Mouse (Mus musculus) natural killer cell, adult 2 months (primary cell): Measurements from ENCODE around the gene Cela3a.
"Not testable (repeated sequence)": the region's sequence is repeated elsewhere in the genome, so short reads cannot be mapped to it uniquely, and the experiment has no call there.

Source experiments
- DNase-seq, 2 experiments: peaks; one replicate each; pipeline ENCODE4 v3.0.0; 2022; ENCODE audit warnings: low spot score in 2 of 2

Gene Cela3a

DNA sequence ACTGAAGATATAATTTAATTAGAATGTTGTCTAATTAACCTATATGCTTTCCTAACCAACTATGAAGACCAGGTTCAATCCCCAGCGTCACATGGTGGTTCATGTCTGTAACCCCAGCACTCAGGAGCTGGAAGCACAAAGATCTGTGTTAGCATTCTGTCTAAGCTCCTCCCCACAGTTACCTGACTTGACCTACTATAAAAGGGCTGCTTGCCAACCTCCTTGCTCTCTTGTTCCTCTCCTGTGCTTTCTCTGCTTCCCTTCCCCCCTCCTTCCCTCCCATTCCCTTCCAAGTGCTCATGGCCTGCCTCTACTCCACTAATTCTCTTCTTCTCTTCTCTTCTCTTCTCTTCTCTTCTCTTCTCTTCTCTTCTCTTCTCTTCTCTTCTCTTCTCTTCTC is 5.3 kb upstream of the Cela3a start:
- DNase-seq = no peak

DNA sequence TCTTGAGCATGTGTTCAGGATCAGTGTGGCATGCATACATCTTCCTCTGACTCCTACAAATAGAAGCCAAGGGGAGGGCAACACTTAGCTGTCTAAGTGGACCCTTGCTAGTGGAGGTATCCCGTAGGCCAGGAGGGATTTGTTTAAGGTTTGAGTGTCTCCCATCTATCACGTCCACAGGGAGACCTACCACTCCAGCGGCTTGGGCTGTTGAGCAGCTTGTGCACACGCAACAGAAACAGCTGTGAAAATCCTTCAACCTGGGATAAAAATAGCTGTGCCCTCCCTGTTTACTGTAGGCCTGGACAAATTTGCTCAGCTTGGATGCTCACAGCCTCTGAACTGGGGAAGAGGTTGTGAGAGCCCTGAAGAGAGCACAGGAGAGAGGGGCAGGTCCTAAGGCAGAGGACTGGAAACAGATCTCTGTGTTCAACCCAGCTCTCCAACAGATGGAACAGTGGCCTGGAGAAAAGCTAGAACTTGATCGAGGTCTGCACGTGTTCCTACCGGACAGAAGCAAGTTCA is 2.7 kb upstream of the Cela3a start:
- DNase-seq = not testable (repeated sequence)

DNA sequence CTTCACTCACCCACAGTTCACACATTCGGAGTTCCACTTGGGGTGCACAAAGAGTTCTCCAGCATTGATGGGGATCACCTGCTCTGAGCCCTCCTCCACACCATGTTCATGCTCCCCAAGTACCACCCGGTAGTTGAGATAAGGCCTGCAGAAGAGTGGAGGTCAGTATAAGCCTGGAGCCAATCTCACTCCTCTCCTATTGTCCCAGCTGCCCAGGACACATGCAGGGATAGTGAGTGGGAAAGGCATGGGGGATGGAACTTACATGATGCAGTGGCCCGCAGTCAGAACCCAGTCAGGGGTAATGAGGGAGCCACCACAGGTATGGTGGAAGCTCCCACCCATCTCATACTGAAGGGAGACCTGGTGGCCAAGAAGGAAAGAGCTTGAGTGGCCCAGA is 4.0 kb downstream of the Cela3a start:
- DNase-seq = no peak

DNA sequence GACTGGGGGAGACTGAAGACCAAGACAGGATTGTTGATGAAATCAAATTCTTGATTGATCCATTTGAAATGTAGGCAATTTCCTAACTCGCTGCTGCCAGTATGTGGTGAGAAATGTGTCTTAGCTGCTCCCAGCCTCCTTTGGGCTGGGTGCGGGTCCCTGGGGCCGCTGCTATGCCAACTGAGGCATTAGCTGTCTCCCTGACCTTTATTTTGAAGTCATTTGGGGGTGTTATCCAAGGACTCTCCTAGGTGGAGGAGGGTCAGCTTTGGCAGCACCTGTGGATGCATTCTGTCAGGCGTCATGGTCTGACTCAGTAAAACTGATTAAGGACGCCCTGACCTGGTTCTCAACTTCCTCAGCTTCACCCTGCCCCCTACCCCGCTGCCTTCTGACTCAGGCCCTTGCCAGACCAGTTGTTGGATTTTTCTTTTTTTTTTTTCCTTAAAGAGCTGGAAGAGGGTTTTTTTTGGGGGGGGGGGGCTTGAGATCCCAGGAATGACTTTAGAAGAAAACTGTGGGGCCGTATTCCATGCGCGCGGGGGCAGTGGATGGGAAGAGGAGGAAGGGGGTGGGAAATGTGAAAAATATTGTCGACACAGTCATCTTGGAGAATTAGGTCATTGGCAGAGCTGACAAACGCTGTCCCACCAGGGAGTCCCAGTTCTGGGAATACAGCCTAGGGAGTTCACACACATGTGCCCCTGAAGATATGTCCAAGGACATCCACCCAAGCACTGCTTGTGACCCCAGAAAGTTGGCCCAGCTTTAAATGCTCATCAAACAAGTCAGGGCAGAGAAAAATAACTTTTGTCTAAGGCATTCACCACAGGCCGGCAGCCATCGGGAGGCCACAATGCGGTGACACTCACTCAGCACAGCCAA is 12.7 kb downstream of the Cela3a start:
- DNase-seq = no peak

- no peak for DNase-seq
Observed at GRCm38 (mm10) chr4:137393378-137394135, 16.0 kb downstream of the Cela3a start.

DNA sequence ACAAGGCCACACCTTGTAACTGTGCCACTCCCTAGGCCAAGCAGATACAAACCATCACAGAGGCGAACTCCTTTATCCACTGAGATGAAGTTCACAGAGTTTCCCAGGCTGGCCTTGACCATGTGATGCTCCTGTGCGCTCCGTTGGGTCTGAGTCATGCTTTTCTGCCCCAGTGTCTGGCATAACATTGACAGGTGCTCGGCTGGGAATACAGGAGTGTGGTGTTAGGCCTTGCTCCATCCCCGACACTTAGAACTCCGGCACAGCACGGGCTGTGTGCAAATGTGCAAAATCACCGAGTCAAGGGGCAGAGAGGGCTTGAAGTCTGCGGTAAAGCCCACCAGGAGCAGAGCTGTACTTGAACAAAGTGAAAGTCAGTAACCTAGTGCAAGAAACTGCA is 16.7 kb downstream of the Cela3a start:
- DNase-seq = no peak

GRCm38 (mm10) chr4:137391287-137391686 is 18.3 kb downstream of the Cela3a start:
- DNase-seq = no peak

- DNase-seq = no peak
Observed at GRCm38 (mm10) chr4:137390196-137390595, 19.4 kb downstream of the Cela3a start.

GRCm38 (mm10) chr4:137388983-137389382 is 20.6 kb downstream of the Cela3a start:
- no peak for DNase-seq

GRCm38 (mm10) chr4:137388059-137388794 is 21.4 kb downstream of the Cela3a start:
- DNase-seq = peak; percentile 82 to 85

DNA sequence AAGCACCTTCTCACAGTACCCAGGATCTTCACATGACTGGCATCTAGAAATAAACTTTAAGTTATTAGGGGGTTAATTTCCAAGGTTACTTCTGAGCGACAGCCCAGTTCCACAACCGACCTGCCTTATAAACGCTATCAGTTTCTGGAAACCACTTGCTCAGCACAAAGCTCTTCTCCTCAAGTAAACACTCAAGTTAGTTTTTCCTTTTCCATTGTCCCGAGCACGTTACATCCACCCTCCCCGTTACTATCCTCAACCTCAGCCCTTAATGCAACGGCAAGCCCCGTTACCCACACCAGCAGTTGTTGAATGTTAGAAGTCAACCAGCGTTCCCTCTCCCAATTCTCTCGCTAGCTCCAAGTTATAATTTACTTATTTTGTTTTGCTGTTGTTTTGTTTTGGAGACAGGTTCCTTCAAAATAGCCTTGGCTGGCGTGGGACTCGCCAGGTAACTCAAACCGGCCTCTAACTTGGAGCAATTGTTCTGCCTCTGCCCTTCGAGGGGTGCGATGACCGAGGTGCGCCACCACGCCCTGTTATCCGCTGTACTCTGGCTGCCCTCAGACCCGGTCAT is 22.0 kb downstream of the Cela3a start:
- DNase-seq = no peak

GRCm38 (mm10) chr4:137380702-137381605 is 28.6 kb downstream of the Cela3a start:
- no peak for DNase-seq

GRCm38 (mm10) chr4:137379713-137380255 is 29.8 kb downstream of the Cela3a start:
- DNase-seq = no peak

DNA sequence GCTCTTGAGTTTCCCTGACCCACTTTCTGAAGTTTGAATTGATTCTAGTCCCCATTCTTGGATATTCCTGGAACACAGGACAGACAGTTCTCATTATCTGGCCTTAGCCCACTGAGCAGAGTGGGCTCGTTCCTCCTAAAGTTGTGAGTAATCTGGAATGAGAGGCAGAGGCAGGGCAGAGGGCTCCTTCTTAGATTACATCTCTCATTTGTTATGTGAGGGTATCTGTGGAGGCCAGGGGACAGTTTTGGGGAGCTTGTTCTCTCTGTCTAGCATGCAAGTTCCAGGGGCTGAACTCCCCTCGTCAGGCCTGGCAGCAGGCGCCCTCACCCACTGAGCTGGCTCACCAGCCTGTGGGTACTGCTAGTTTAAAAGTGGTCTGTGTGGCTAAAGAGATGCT is 30.5 kb downstream of the Cela3a start:
- DNase-seq = no peak

DNA sequence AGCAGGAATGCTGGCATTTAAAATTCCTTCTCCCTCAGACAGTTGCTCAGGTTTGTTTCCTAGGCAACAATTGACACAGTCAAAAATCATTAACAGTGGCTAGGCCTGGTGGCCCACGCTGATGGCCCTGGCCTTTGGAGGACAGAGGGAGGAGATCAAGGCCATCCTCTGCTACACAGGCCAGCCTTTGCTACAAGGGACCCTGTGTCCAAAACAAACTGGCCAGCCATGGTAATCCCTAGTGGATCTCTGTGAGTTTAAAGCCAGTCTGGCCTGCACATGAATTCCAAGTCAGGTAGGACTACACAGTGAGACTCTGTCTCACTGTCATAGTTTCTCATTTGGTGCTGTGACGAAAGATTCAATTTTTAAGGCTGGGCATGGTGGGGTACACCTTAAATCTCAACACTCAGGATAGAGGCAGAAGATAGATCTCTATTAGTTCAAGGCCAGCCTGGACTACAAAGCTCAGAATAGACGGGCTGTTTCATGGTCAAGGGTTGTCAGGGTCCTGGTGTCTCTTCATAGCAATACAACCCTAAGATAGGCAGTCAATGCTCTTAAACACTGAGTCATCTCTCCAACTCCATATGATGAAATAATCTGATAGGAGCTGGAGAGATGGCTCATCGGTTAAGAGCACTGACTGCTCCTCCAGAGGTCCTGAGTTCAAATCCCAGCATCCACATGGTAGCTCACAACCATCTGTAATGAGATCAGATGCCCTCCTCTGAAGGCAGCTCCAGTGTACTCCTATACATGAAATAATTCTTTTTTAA is 31.9 kb downstream of the Cela3a start:
- DNase-seq = no peak

DNA sequence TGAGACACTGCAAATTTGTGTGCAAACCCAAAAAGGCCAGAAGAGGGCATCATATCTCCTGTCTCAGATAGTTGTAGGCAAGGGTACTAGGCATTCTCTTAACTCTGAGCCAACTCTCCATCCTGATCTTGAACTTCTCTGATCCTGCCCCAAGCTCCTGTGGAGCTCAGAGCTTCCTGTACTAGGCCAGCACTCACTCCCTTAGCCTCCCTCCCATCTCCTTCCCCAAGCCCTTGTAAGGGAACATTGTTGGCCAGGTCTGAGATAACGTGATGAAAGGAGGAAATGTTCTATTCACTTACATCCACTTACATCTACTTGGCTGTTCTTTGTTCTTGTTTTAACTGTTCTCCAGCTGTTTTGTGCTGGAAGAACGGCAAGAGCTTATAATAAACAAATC is 32.8 kb downstream of the Cela3a start:
- no peak for DNase-seq

- DNase-seq = no peak
Observed at GRCm38 (mm10) chr4:137375314-137376278, 34.0 kb downstream of the Cela3a start.

- DNase-seq = peak; percentile 45 to 64
Observed at GRCm38 (mm10) chr4:137373711-137374110, 35.9 kb downstream of the Cela3a start.
